Mouse (Mus musculus) CH12.LX (cell line): ENCODE measurements around the gene Tnfaip8l1. TPM values are rescaled to one million over a fixed set of nuclear protein-coding genes. Genes with fewer than 3 reads are reported as not detected.

Experiments used
- DNase-seq: peaks from one replicate; pipeline ENCODE4 v3.0.0-alpha.2; 2013; ENCODE audit errors: extremely low read depth
- H3K27ac ChIP-seq: 2 replicates; pipeline ENCODE4 v1.5.1; 2012; ENCODE audit warnings: low read depth, mild to moderate bottlenecking, control low read depth, moderate library complexity; ENCODE audit not compliant: insufficient read depth
- H3K27me3 ChIP-seq: replicated peaks from 2 replicates; pipeline ENCODE3; 2012; ENCODE audit warnings: inconsistent platforms
- H3K36me3 ChIP-seq, 2 experiments: replicated peaks in 1 of 2; 2 replicates each; pipeline versions ENCODE3 to v1.6.1; 2012; ENCODE audit warnings: inconsistent platforms in 1 of 2, low read length in 1 of 2, mild to moderate bottlenecking in 1 of 2, mixed read lengths in 1 of 2, moderate library complexity in 1 of 2; ENCODE audit not compliant: control insufficient read depth in 1 of 2, insufficient read depth in 1 of 2
- H3K4me1 ChIP-seq, 2 experiments: 2 replicates each; pipeline ENCODE4 v1.6.1; 2012; ENCODE audit warnings: inconsistent platforms in 1 of 2, moderate library complexity in 1 of 2; ENCODE audit not compliant: insufficient read depth in 2 of 2, control insufficient read depth in 1 of 2
- H3K4me2 ChIP-seq: 2 replicates; pipeline ENCODE4 v1.6.1; 2012; ENCODE audit warnings: low read depth, mild to moderate bottlenecking, control low read depth; ENCODE audit not compliant: poor library complexity, insufficient read depth, severe bottlenecking
- H3K4me3 ChIP-seq, 3 experiments: fragments of 150-350 bp in 1 of 3; sonication (generic) in 1 of 3; replicated peaks in 1 of 3; 2 replicates each; pipeline versions ENCODE3 to v1.5.1; 2011 to 2012; ENCODE audit warnings: low read depth in 2 of 3, low read length in 2 of 3, mild to moderate bottlenecking in 2 of 3, moderate library complexity in 2 of 3, control low read depth in 1 of 3, improper control_type of control experiment in 1 of 3, inconsistent platforms in 1 of 3, mixed read lengths in 1 of 3; ENCODE audit not compliant: poor library complexity in 1 of 3
- H3K79me2 ChIP-seq: replicated peaks from 2 replicates; pipeline ENCODE4 v1.6.1; 2012; ENCODE audit warnings: mild to moderate bottlenecking, moderate library complexity; ENCODE audit not compliant: control insufficient read depth, poor library complexity, insufficient read depth, severe bottlenecking; ENCODE audit errors: extremely low read depth
- H3K9ac ChIP-seq: 2 replicates; pipeline ENCODE4 v1.6.1; 2012; ENCODE audit warnings: low read depth, mild to moderate bottlenecking, control low read depth, moderate library complexity; ENCODE audit not compliant: insufficient read depth
- H3K9me3 ChIP-seq: replicated peaks from 2 replicates; pipeline ENCODE3; 2012; ENCODE audit warnings: low read length, inconsistent platforms, mixed read lengths
- BHLHE40 ChIP-seq: IDR thresholded peaks from 2 replicates; pipeline ENCODE4 v1.6.1; 2011; ENCODE audit warnings: mild to moderate bottlenecking, low read depth, low read length, improper control_type of control experiment
- CHD1 ChIP-seq: IDR thresholded peaks from 2 replicates; pipeline ENCODE4 v1.6.1; 2012; ENCODE audit warnings: low read depth, low read length, improper control_type of control experiment, inconsistent platforms
- CHD2 ChIP-seq: IDR thresholded peaks from 2 replicates; pipeline ENCODE4 v1.6.1; 2011; ENCODE audit warnings: low read length, improper control_type of control experiment
- CTCF ChIP-seq, 2 experiments: IDR thresholded peaks in 1 of 2; conservative IDR thresholded peaks in 1 of 2; 2 replicates each; pipeline ENCODE4 v1.5.1; 2011 to 2012; ENCODE audit warnings: low read depth in 2 of 2, low read length in 2 of 2, improper control_type of control experiment in 1 of 2, inconsistent platforms in 1 of 2, mild to moderate bottlenecking in 1 of 2, moderate library complexity in 1 of 2
- E2F4 ChIP-seq: IDR thresholded peaks from 2 replicates; pipeline ENCODE4 v1.6.1; 2011; ENCODE audit warnings: low read depth, low read length, improper control_type of control experiment; ENCODE audit not compliant: insufficient replicate concordance
- ELF1 ChIP-seq: IDR thresholded peaks from 2 replicates; pipeline ENCODE4 v1.6.1; 2014; ENCODE audit warnings: low read depth, mild to moderate bottlenecking, inconsistent platforms, low read length, improper control_type of control experiment
- EP300 ChIP-seq: IDR thresholded peaks from 2 replicates; pipeline ENCODE4 v1.6.1; 2011; ENCODE audit warnings: low read length, improper control_type of control experiment
- ETS1 ChIP-seq: conservative IDR thresholded peaks from 2 replicates; pipeline ENCODE4 v1.6.1; 2012; ENCODE audit warnings: low read depth, mild to moderate bottlenecking, inconsistent platforms, low read length, improper control_type of control experiment, moderate library complexity
- GABPA ChIP-seq: IDR thresholded peaks from 2 replicates; pipeline ENCODE4 v1.6.1; 2012; ENCODE audit warnings: low read depth, low read length, improper control_type of control experiment, inconsistent platforms; ENCODE audit not compliant: insufficient replicate concordance
- IRF4 ChIP-seq: IDR thresholded peaks from 2 replicates; pipeline ENCODE4 v1.6.1; 2014; ENCODE audit warnings: low read depth, mild to moderate bottlenecking, inconsistent platforms, low read length, improper control_type of control experiment
- JUND ChIP-seq: conservative IDR thresholded peaks from 2 replicates; pipeline ENCODE4 v1.6.1; 2011; ENCODE audit warnings: low read depth, low read length, improper control_type of control experiment
- MAX ChIP-seq: IDR thresholded peaks from 2 replicates; pipeline ENCODE4 v1.6.1; 2011; ENCODE audit warnings: low read length, improper control_type of control experiment
- MAZ ChIP-seq: IDR thresholded peaks from 2 replicates; pipeline ENCODE4 v1.6.1; 2012; ENCODE audit warnings: low read depth, mild to moderate bottlenecking, inconsistent platforms, low read length, improper control_type of control experiment, moderate library complexity
- MEF2A ChIP-seq: IDR thresholded peaks from 2 replicates; pipeline ENCODE4 v1.6.1; 2014; ENCODE audit warnings: low read depth, mild to moderate bottlenecking, inconsistent platforms, low read length, improper control_type of control experiment, borderline replicate concordance
- MXI1 ChIP-seq: IDR thresholded peaks from 2 replicates; pipeline ENCODE4 v1.6.1; 2011; ENCODE audit warnings: mild to moderate bottlenecking, low read depth, low read length, improper control_type of control experiment
- MYC ChIP-seq: IDR thresholded peaks from 2 replicates; pipeline ENCODE4 v1.6.1; 2011; ENCODE audit warnings: low read depth, mild to moderate bottlenecking, improper control_type of control experiment, low read length
- NELFE ChIP-seq: IDR thresholded peaks from 2 replicates; pipeline ENCODE4 v1.6.1; 2011; ENCODE audit warnings: low read depth, low read length, improper control_type of control experiment
- NRF1 ChIP-seq: IDR thresholded peaks from 2 replicates; pipeline ENCODE4 v1.6.1; 2014; ENCODE audit warnings: low read depth, mild to moderate bottlenecking, inconsistent platforms, low read length, improper control_type of control experiment, moderate library complexity
- POLR2AphosphoS2 ChIP-seq: IDR thresholded peaks from 2 replicates; pipeline ENCODE4 v1.6.1; 2011; ENCODE audit warnings: low read depth, low read length, improper control_type of control experiment
- RAD21 ChIP-seq: IDR thresholded peaks from 2 replicates; pipeline ENCODE4 v1.6.1; 2011; ENCODE audit warnings: low read depth, mild to moderate bottlenecking, low read length, improper control_type of control experiment, moderate library complexity
- RCOR1 ChIP-seq: conservative IDR thresholded peaks from 2 replicates; pipeline ENCODE4 v1.6.1; 2012; ENCODE audit warnings: low read depth, mild to moderate bottlenecking, inconsistent platforms, low read length, improper control_type of control experiment
- TBP ChIP-seq: conservative IDR thresholded peaks from 2 replicates; pipeline ENCODE4 v1.6.1; 2011; ENCODE audit warnings: low read depth, low read length, improper control_type of control experiment
- TCF12 ChIP-seq: IDR thresholded peaks from 2 replicates; pipeline ENCODE4 v1.6.1; 2014; ENCODE audit warnings: low read depth, mild to moderate bottlenecking, inconsistent platforms, low read length, improper control_type of control experiment
- USF2 ChIP-seq: conservative IDR thresholded peaks from 2 replicates; pipeline ENCODE4 v1.6.1; 2011; ENCODE audit warnings: low read depth, low read length, improper control_type of control experiment
- ZNF384 ChIP-seq: IDR thresholded peaks from 2 replicates; pipeline ENCODE4 v1.6.1; 2012; ENCODE audit warnings: low read depth, low read length, improper control_type of control experiment, inconsistent platforms
- dilution Hi-C: fragments of 300-500 bp; cut with MboI; formaldehyde crosslinking; loops from 2 replicates; pipeline ENCODE4 v1.14.3; 2020; ENCODE audit warnings: low sequenced_read_pairs; ENCODE audit not compliant: extremely low pct_unique_long_range_greater_than_20kb, extremely low pct_ligation_motif_present
- in situ Hi-C: fragments of 300-500 bp; cut with MboI; formaldehyde crosslinking; loops from 3 replicates; pipeline ENCODE4 v1.14.3; 2019; ENCODE audit warnings: low sequenced_read_pairs, low pct_ligation_motif_present, low pct_unique_long_range_greater_than_20kb, mixed read lengths
- polyA plus RNA-seq: library from polyadenylated mRNA; unstranded; fragments of >175 nt; gene quantifications from 2 replicates; pipeline ENCODE4 v1.2.1, GENCODE M21; 2012; ENCODE audit warnings: low read depth; ENCODE audit not compliant: insufficient read length
- total RNA-seq, 2 experiments: library from RNA; depleted of rRNA; stranded (reverse); fragments of 300-350 nt in 1 of 2; fragments of >200 nt in 1 of 2; gene quantifications; 2 replicates each; pipeline ENCODE4 v1.2.3; 2012 to 2014

Gene Tnfaip8l1
- total and polyA plus RNA-seq, 3 experiments, result 1.9 to 2.4 (median 2.0) TPM

- DNase-seq, result no peak
- dilution Hi-C loops, result no loop called here
- H3K4me2 ChIP-seq, result no peak overlapping the region
- H3K9me3 ChIP-seq, result no peaks in the 10 kb centered on the region
- no peak for TF ChIP-seq MYC
- no peak for TF ChIP-seq TBP
- no peak for TF ChIP-seq CHD1
- no peak for TF ChIP-seq POLR2AphosphoS2
- TF ChIP-seq NELFE, result no peak
- TF ChIP-seq ETS1, result peak; percentile 26; the same call in 1 of the 2 replicates
- no peak for TF ChIP-seq NRF1
- peak; percentile 61 for TF ChIP-seq ELF1
- TF ChIP-seq MAZ, result no peak
- peak; percentile 87 for TF ChIP-seq TCF12
- no peak for TF ChIP-seq RCOR1
- no peak for TF ChIP-seq E2F4
- H3K27me3 ChIP-seq, result peaks cover 95% of the 10 kb centered on the region
- no peaks in the 10 kb centered on the region for H3K36me3 ChIP-seq
- H3K27ac ChIP-seq, result no peak overlapping the region
- no peak overlapping the region for H3K9ac ChIP-seq
- no peaks in the 10 kb centered on the region for H3K79me2 ChIP-seq
- in situ Hi-C loops, result no loop called here
- H3K4me1 ChIP-seq, result peaks cover 27 to 75% of the 10 kb centered on the region in 2 experiments
- no peak overlapping the region for H3K4me3 ChIP-seq
Measured at GRCm38 (mm10) chr17:56147420-56147819, 14.9 kb upstream of the Tnfaip8l1 start.

- peaks cover 95% of the 10 kb centered on the region for H3K27me3 ChIP-seq
- H3K4me3 ChIP-seq, result no peak overlapping the region
- no peaks in the 10 kb centered on the region for H3K9me3 ChIP-seq
- dilution Hi-C loops (no loop called here), in situ Hi-C loops (no loop called here)
- peak; percentile 75 for DNase-seq
- no peak overlapping the region for H3K9ac ChIP-seq
- peaks cover 27 to 72% of the 10 kb centered on the region in 2 experiments for H3K4me1 ChIP-seq
- no peaks in the 10 kb centered on the region for H3K79me2 ChIP-seq
- no peak overlapping the region for H3K27ac ChIP-seq
- H3K4me2 ChIP-seq, result no peak overlapping the region
- H3K36me3 ChIP-seq, result no peaks in the 10 kb centered on the region
- TF ChIP-seq CTCF (conservative IDR thresholded peaks at IDR 0.05 in 1 of 2, IDR thresholded peaks at IDR 0.05 in 1 of 2; ENCODE audit: low read depth in 2 of 2, low read length in 2 of 2), result no peak
- 0 out of 2 replicates have a peak, but pooled peaks have one; percentile 27 for TF ChIP-seq MXI1
- TF ChIP-seq ETS1, result peak; percentile 66
- TF ChIP-seq NELFE, result no peak
- no peak for TF ChIP-seq GABPA
- TF ChIP-seq TCF12, result peak; percentile 87; the same call in 1 of the 2 replicates
- no peak for TF ChIP-seq CHD1
- TF ChIP-seq E2F4, result no peak
- TF ChIP-seq JUND, result no peak
- TF ChIP-seq MAX, result peak; percentile 56; the same call in 1 of the 2 replicates
- peak; percentile 32 for TF ChIP-seq ZNF384
- no peak for TF ChIP-seq CHD2
- TF ChIP-seq BHLHE40, result peak; percentile 89
- no peak for TF ChIP-seq USF2
- peak; percentile 39; the same call in 1 of the 2 replicates for TF ChIP-seq IRF4
- TF ChIP-seq MEF2A, result peak; percentile 25; the same call in 1 of the 2 replicates
- TF ChIP-seq RAD21, result no peak
- peak; percentile 42; the same call in 1 of the 2 replicates for TF ChIP-seq EP300
Measured at GRCm38 (mm10) chr17:56148280-56148679, 14.0 kb upstream of the Tnfaip8l1 start.
